Mouse (Mus musculus) neural tube, embryonic 12.5 days (tissue): Measurements from ENCODE around the gene Tmem14c. TPM values are rescaled to one million over a fixed set of nuclear protein-coding genes. Genes with fewer than 3 reads are reported as not detected.

Experiments
- ATAC-seq: fragments of 200-750 bp; cut with Nextera tagmentation; 2 replicates; pipeline ENCODE4 v1.8.0; 2017; ENCODE audit warnings: low read depth, mild to moderate bottlenecking, moderate TSS enrichment, moderate library complexity; ENCODE audit not compliant: low FRiP score
- H3K27ac ChIP-seq: fragments of 300-500 bp; sonication (generic); 2 replicates; pipeline ENCODE4 v1.5.1; 2016
- H3K27me3 ChIP-seq: fragments of 300-500 bp; sonication (generic); replicated peaks from 2 replicates; pipeline ENCODE4 v1.6.1; 2016; ENCODE audit warnings: mild to moderate bottlenecking
- H3K36me3 ChIP-seq: fragments of 300-500 bp; sonication (generic); 2 replicates; pipeline ENCODE4 v1.6.1; 2016; ENCODE audit warnings: mild to moderate bottlenecking
- H3K4me1 ChIP-seq: fragments of 300-500 bp; sonication (generic); 2 replicates; pipeline ENCODE4 v1.6.1; 2016
- H3K4me2 ChIP-seq: fragments of 300-500 bp; sonication (generic); replicated peaks from 2 replicates; pipeline ENCODE4 v1.6.1; 2016; ENCODE audit warnings: mild to moderate bottlenecking
- H3K4me3 ChIP-seq: fragments of 300-500 bp; sonication (generic); 2 replicates; pipeline ENCODE4 v1.5.1; 2016
- H3K9ac ChIP-seq: fragments of 300-500 bp; sonication (generic); 2 replicates; pipeline ENCODE4 v1.6.1; 2016; ENCODE audit warnings: mild to moderate bottlenecking
- H3K9me3 ChIP-seq: fragments of 300-500 bp; sonication (generic); 2 replicates; pipeline ENCODE4 v1.6.1; 2016; ENCODE audit warnings: mild to moderate bottlenecking
- WGBS: fragments of 180-500 bp; shearing (Covaris S2); methylation state at CpG from one replicate; pipeline ENCODE4 v1.1.7; 2016; 5-methylcytosine and 5-hydroxymethylcytosine counted together
- polyA plus RNA-seq: library from polyadenylated mRNA; unstranded; fragments of >200 nt; fragmentation: Nextera tagmentation; extraction: Ambion mirVana; gene quantifications from 2 replicates; pipeline ENCODE4 v1.2.1, GENCODE M21; 2016

Gene Tmem14c
- 148 and 166 TPM in 2 replicates for polyA plus RNA-seq

- H3K9me3 ChIP-seq, result no peaks in the 10 kb centered on the region
- peak within 1 kb of the TSS; percentile 75 for H3K4me2 ChIP-seq
- under 1% methylated on average over 43 of the region's 43 CpGs for WGBS
- peak; percentile 99 for ATAC-seq
- no peaks in the 10 kb centered on the region for H3K27me3 ChIP-seq
- H3K4me3 ChIP-seq, result peak within 1 kb of the TSS; percentile 63
- peaks cover 50% of the 10 kb centered on the region for H3K36me3 ChIP-seq
- H3K4me1 ChIP-seq, result peaks cover 15% of the 10 kb centered on the region
- peak within 1 kb of the TSS; percentile 37; the same call in 1 of the 2 replicates for H3K27ac ChIP-seq
- H3K9ac ChIP-seq, result peak within 1 kb of the TSS; percentile 77
Observed at GRCm38 (mm10) chr13:41015829-41016634, at the start of gene Tmem14c. Gene Tmem14c (plus strand): TSS chr13:41016292.

- no peak overlapping the region for H3K4me3 ChIP-seq
- H3K9me3 ChIP-seq, result no peaks in the 10 kb centered on the region
- H3K9ac ChIP-seq, result no peak overlapping the region
- no peak overlapping the region for H3K4me2 ChIP-seq
- no peak overlapping the region for H3K27ac ChIP-seq
- no peaks in the 10 kb centered on the region for H3K27me3 ChIP-seq
- no peaks in the 10 kb centered on the region for H3K4me1 ChIP-seq
- 89% methylated on average over 10 of the region's 10 CpGs for WGBS
- ATAC-seq, result no peak
- H3K36me3 ChIP-seq, result no peaks in the 10 kb centered on the region
Observed at GRCm38 (mm10) chr13:40967609-40968008, 48.5 kb upstream of the Tmem14c start.

GRCm38 (mm10) chr13:40968564-40968963 lies 47.5 kb upstream of the Tmem14c start:
- Histone ChIP-seq H3K27ac (no peak overlapping the region), H3K36me3 (no peaks in the 10 kb centered on the region), H3K9ac (no peak overlapping the region), H3K4me2 (no peak overlapping the region), H3K27me3 (no peaks in the 10 kb centered on the region), H3K4me1 (no peaks in the 10 kb centered on the region), H3K4me3 (no peak overlapping the region), H3K9me3 (no peaks in the 10 kb centered on the region)
- WGBS, result 78% methylated on average over 5 of the region's 5 CpGs
- no peak for ATAC-seq

- H3K27me3 ChIP-seq, result no peaks in the 10 kb centered on the region
- no peak overlapping the region for H3K4me2 ChIP-seq
- H3K27ac ChIP-seq, result no peak overlapping the region
- no peak overlapping the region for H3K4me3 ChIP-seq
- no peaks in the 10 kb centered on the region for H3K4me1 ChIP-seq
- H3K9me3 ChIP-seq, result no peaks in the 10 kb centered on the region
- WGBS, result 90% methylated on average over 4 of the region's 4 CpGs
- no peak for ATAC-seq
- H3K36me3 ChIP-seq, result no peaks in the 10 kb centered on the region
- H3K9ac ChIP-seq, result no peak overlapping the region
Observed at GRCm38 (mm10) chr13:40969761-40970390, 46.2 kb upstream of the Tmem14c start.

GRCm38 (mm10) chr13:40971261-40971660 lies 44.8 kb upstream of the Tmem14c start:
- H3K27me3 ChIP-seq, result no peaks in the 10 kb centered on the region
- H3K27ac ChIP-seq, result no peak overlapping the region
- H3K36me3 ChIP-seq, result no peaks in the 10 kb centered on the region
- no peak overlapping the region for H3K4me3 ChIP-seq
- ATAC-seq, result no peak
- 93% methylated on average over 5 of the region's 5 CpGs for WGBS
- no peaks in the 10 kb centered on the region for H3K4me1 ChIP-seq
- no peaks in the 10 kb centered on the region for H3K9me3 ChIP-seq
- no peak overlapping the region for H3K9ac ChIP-seq
- H3K4me2 ChIP-seq, result no peak overlapping the region

- Histone ChIP-seq H3K4me2 (no peak overlapping the region), H3K9me3 (no peaks in the 10 kb centered on the region), H3K27ac (no peak overlapping the region), H3K27me3 (no peaks in the 10 kb centered on the region), H3K36me3 (no peaks in the 10 kb centered on the region), H3K9ac (no peak overlapping the region), H3K4me3 (no peak overlapping the region), H3K4me1 (no peaks in the 10 kb centered on the region)
- WGBS, result 72% methylated on average over 2 of the region's 2 CpGs
- ATAC-seq, result no peak
Observed at GRCm38 (mm10) chr13:40971831-40972230, 44.3 kb upstream of the Tmem14c start.

- H3K27me3 ChIP-seq, result no peaks in the 10 kb centered on the region
- WGBS, result 94% methylated on average over 5 of the region's 5 CpGs
- no peaks in the 10 kb centered on the region for H3K36me3 ChIP-seq
- no peaks in the 10 kb centered on the region for H3K9me3 ChIP-seq
- no peak overlapping the region for H3K4me2 ChIP-seq
- H3K4me1 ChIP-seq, result no peaks in the 10 kb centered on the region
- no peak overlapping the region for H3K27ac ChIP-seq
- no peak for ATAC-seq
- H3K4me3 ChIP-seq, result no peak overlapping the region
- H3K9ac ChIP-seq, result no peak overlapping the region
Observed at GRCm38 (mm10) chr13:40972976-40973375, 43.1 kb upstream of the Tmem14c start.

GRCm38 (mm10) chr13:40977609-40978008 lies 38.5 kb upstream of the Tmem14c start:
- Histone ChIP-seq H3K9me3 (no peaks in the 10 kb centered on the region), H3K27me3 (no peaks in the 10 kb centered on the region)
- 13% methylated on average over 7 of the region's 7 CpGs for WGBS

GRCm38 (mm10) chr13:40978652-40979051 lies 37.4 kb upstream of the Tmem14c start:
- WGBS, result 83% methylated on average over 4 of the region's 4 CpGs
- no peak overlapping the region for H3K27ac ChIP-seq
- H3K4me3 ChIP-seq, result no peak overlapping the region
- H3K4me2 ChIP-seq, result no peak overlapping the region
- H3K36me3 ChIP-seq, result no peaks in the 10 kb centered on the region
- no peak overlapping the region for H3K9ac ChIP-seq
- H3K9me3 ChIP-seq, result no peaks in the 10 kb centered on the region
- ATAC-seq, result no peak
- H3K4me1 ChIP-seq, result no peaks in the 10 kb centered on the region
- no peaks in the 10 kb centered on the region for H3K27me3 ChIP-seq

More at GRCm38 (mm10) chr13:40977609-40978008, 38.5 kb upstream of the Tmem14c start:
- Histone ChIP-seq H3K36me3 (no peaks in the 10 kb centered on the region), H3K4me1 (no peaks in the 10 kb centered on the region), H3K4me3 (no peak overlapping the region), H3K9ac (no peak overlapping the region), H3K4me2 (no peak overlapping the region), H3K27ac (no peak overlapping the region)
- ATAC-seq, result no peak

- WGBS, result 62% methylated on average over 2 of the region's 2 CpGs
- H3K27ac ChIP-seq, result no peak overlapping the region
- no peak for ATAC-seq
- no peak overlapping the region for H3K4me2 ChIP-seq
- no peaks in the 10 kb centered on the region for H3K9me3 ChIP-seq
- no peak overlapping the region for H3K9ac ChIP-seq
- no peaks in the 10 kb centered on the region for H3K4me1 ChIP-seq
- H3K4me3 ChIP-seq, result no peak overlapping the region
- no peaks in the 10 kb centered on the region for H3K36me3 ChIP-seq
- H3K27me3 ChIP-seq, result no peaks in the 10 kb centered on the region
Observed at GRCm38 (mm10) chr13:40979321-40979720, 36.8 kb upstream of the Tmem14c start.

- no peaks in the 10 kb centered on the region for H3K36me3 ChIP-seq
- no peak for ATAC-seq
- 95% methylated on average over 1 of the region's 1 CpGs for WGBS
Observed at GRCm38 (mm10) chr13:40982759-40983158, 33.3 kb upstream of the Tmem14c start.

GRCm38 (mm10) chr13:40986081-40986480 lies 30.0 kb upstream of the Tmem14c start:
- 93% methylated on average over 5 of the region's 5 CpGs for WGBS
- Histone ChIP-seq H3K9me3 (no peaks in the 10 kb centered on the region), H3K36me3 (no peaks in the 10 kb centered on the region), H3K27me3 (no peaks in the 10 kb centered on the region), H3K4me1 (no peaks in the 10 kb centered on the region), H3K9ac (no peak overlapping the region), H3K27ac (no peak overlapping the region), H3K4me2 (no peak overlapping the region), H3K4me3 (no peak overlapping the region)
- ATAC-seq, result no peak

More at GRCm38 (mm10) chr13:40982759-40983158, 33.3 kb upstream of the Tmem14c start:
- Histone ChIP-seq H3K4me1 (no peaks in the 10 kb centered on the region), H3K4me3 (no peak overlapping the region), H3K9ac (no peak overlapping the region), H3K27me3 (no peaks in the 10 kb centered on the region), H3K27ac (no peak overlapping the region), H3K4me2 (no peak overlapping the region), H3K9me3 (no peaks in the 10 kb centered on the region)
